Mouse (Mus musculus) MEL (cell line): ENCODE results near the gene Rbfox3.

ENCODE experiments used
- CHD2 ChIP-seq: IDR thresholded peaks from 2 replicates; pipeline ENCODE4 v1.6.1; 2011; ENCODE audit warnings: low read length, improper control_type of control experiment
- CTCF ChIP-seq, 3 experiments: IDR thresholded peaks in 2 of 3; conservative IDR thresholded peaks in 1 of 3; 2 replicates each; pipeline ENCODE4 v1.5.1; 2011 to 2012; ENCODE audit warnings: low read length in 3 of 3, low read depth in 2 of 3, mild to moderate bottlenecking in 2 of 3, improper control_type of control experiment in 1 of 3, inconsistent platforms in 1 of 3, mixed read lengths in 1 of 3, moderate library complexity in 1 of 3; ENCODE audit not compliant: control insufficient read depth in 1 of 3, insufficient read depth in 1 of 3, poor library complexity in 1 of 3, severe bottlenecking in 1 of 3
- EP300 ChIP-seq, 2 experiments: IDR thresholded peaks; 2 replicates each; pipeline ENCODE4 v1.6.1; 2011; ENCODE audit warnings: improper control_type of control experiment in 2 of 2, low read length in 2 of 2, low read depth in 1 of 2, mild to moderate bottlenecking in 1 of 2
- NRF1 ChIP-seq: IDR thresholded peaks from 2 replicates; pipeline ENCODE4 v1.6.1; 2014; ENCODE audit warnings: low read depth, mild to moderate bottlenecking, inconsistent platforms, low read length, improper control_type of control experiment, moderate library complexity; ENCODE audit not compliant: poor library complexity, insufficient read depth, severe bottlenecking
- TBP ChIP-seq: IDR thresholded peaks from 2 replicates; pipeline ENCODE4 v1.8.0; 2011; ENCODE audit warnings: low read depth, low read length, improper control_type of control experiment

DNA sequence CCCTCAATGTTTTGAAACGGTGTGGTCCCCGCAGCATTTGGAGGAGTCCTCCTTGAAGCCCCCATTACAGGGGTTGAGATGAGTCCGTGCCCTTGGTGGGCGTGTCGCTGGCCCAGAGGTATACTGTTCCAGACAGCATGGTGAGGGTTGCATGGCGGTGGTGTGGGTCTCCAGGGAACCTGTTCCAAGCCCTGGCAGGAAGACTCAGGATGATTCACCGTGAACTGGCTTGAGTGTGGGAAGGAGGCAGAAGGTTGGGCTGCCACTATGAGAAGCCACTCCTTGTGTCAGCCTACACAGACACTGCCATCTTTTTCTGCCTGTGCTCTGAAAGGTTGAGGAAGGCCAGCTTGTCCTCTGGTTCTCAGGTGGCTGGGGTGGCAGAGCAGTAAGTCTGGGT, 393.5 kb downstream of the Rbfox3 start:
- TF ChIP-seq TBP (no peak), NRF1 (no peak), CHD2 (no peak), CTCF (IDR thresholded peaks at IDR 0.05 in 2 of 3, conservative IDR thresholded peaks at IDR 0.05 in 1 of 3; ENCODE audit: control insufficient read depth in 1 of 3, insufficient read depth in 1 of 3, low read depth in 2 of 3, low read length in 3 of 3, poor library complexity in 1 of 3, severe bottlenecking in 1 of 3) (no peak), EP300 (IDR thresholded peaks at IDR 0.05; ENCODE audit: low read depth in 1 of 2, low read length in 2 of 2) (no peak)
